Mouse (Mus musculus) E14TG2a.4 (cell line): ENCODE data around the gene Traf3ip1.

Experiments
- CTCF ChIP-seq: conservative IDR thresholded peaks from 2 replicates; pipeline ENCODE4 v1.5.1; 2014; ENCODE audit warnings: low read length
- NANOG ChIP-seq: IDR thresholded peaks from 2 replicates; pipeline ENCODE4 v1.6.1; 2014; ENCODE audit warnings: borderline replicate concordance, low read length, mixed read lengths
- POU5F1 ChIP-seq: IDR thresholded peaks from 2 replicates; pipeline ENCODE4 v1.6.1; 2014; ENCODE audit warnings: low read length, borderline replicate concordance

- TF ChIP-seq CTCF (peak; percentile 59), NANOG (no peak), POU5F1 (no peak)
Observed at GRCm38 (mm10) chr1:91478958-91479357, 15.5 kb upstream of the Traf3ip1 start.
